Mouse (Mus musculus): ENCODE data around the gene Rgl1. TPM values are rescaled to one million over a fixed set of nuclear protein-coding genes. Genes with fewer than 3 reads are reported as not detected.
"Not testable (repeated sequence)": the region's sequence is repeated elsewhere in the genome, so short reads cannot be mapped to it uniquely, and the experiment has no call there.

Rgl1 gene
- polyA plus RNA-seq, 1 experiment from 2014 or later = 48.3 TPM

GRCm38 (mm10) chr1:152788121-152788660 is 22.0 kb upstream of the Rgl1 start:
- Histone ChIP-seq H3K4me2 (ENCODE audit: low read depth, low read length) (no peak overlapping the region), H3K9me3 (replicated peaks; ENCODE audit: control insufficient read depth, low read length) (no peaks in the 10 kb centered on the region), H3K36me3 (ENCODE audit: control insufficient read depth, insufficient read depth, low read length) (no peaks in the 10 kb centered on the region), H3K27me3 (ENCODE audit: control insufficient read depth, insufficient read depth, low read length) (no peaks in the 10 kb centered on the region), H3K9ac (ENCODE audit: low read length) (no peak overlapping the region), H3K27ac (ENCODE audit: low read length) (no peak overlapping the region), H3K4me3 (replicated peaks; ENCODE audit: low read length) (no peak overlapping the region), H3K4me1 (ENCODE audit: control insufficient read depth, insufficient read depth, low read length) (peaks cover 4% of the 10 kb centered on the region; the same call in 1 of the 2 replicates)
- WGBS = 39% methylated on average over 4 of the region's 4 CpGs
- ATAC-seq (ENCODE audit: insufficient read depth, low FRiP score) = no peak

DNA sequence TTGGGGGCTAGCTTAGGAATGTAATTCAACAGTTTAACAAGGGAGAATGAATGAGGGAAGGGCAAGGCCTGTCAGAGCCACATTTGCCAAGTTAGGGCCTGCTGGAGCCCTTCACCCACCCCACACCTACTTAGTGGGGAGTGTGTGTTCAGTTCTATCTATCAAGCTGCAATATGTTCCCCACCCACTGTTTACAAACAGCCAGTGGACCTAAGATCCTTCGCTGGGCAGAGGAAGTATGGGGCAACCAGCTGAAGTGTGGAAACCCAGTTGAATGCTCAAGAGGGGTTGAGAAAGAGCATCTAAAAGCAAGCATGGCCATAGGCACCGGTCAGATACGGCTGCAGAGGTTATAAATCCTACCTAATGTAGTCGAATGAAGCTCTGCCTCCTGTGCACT is 20.8 kb upstream of the Rgl1 start:
- no peak overlapping the region for H3K4me2 ChIP-seq (ENCODE audit: low read depth, low read length)
- no peaks in the 10 kb centered on the region for H3K27me3 ChIP-seq (ENCODE audit: control insufficient read depth, insufficient read depth, low read length)
- no peak for ATAC-seq (ENCODE audit: insufficient read depth, low FRiP score)
- H3K9ac ChIP-seq (ENCODE audit: low read length) = no peak overlapping the region
- H3K4me1 ChIP-seq (ENCODE audit: control insufficient read depth, insufficient read depth, low read length) = peaks cover 4% of the 10 kb centered on the region; the same call in 1 of the 2 replicates
- 82% methylated on average over 4 of the region's 4 CpGs for WGBS
- no peaks in the 10 kb centered on the region for H3K9me3 ChIP-seq (replicated peaks; ENCODE audit: control insufficient read depth, low read length)
- no peak overlapping the region for H3K4me3 ChIP-seq (replicated peaks; ENCODE audit: low read length)
- H3K27ac ChIP-seq (ENCODE audit: low read length) = no peak overlapping the region
- no peaks in the 10 kb centered on the region for H3K36me3 ChIP-seq (ENCODE audit: control insufficient read depth, insufficient read depth, low read length)

- WGBS = 72% methylated on average over 3 of the region's 3 CpGs
- not testable (repeated sequence) for H3K27me3 ChIP-seq (ENCODE audit: control insufficient read depth, insufficient read depth, low read length); H3K4me2 ChIP-seq (ENCODE audit: low read depth, low read length); ATAC-seq (ENCODE audit: insufficient read depth, low FRiP score); H3K9ac ChIP-seq (ENCODE audit: low read length); H3K9me3 ChIP-seq (replicated peaks; ENCODE audit: control insufficient read depth, low read length); H3K4me3 ChIP-seq (replicated peaks; ENCODE audit: low read length); H3K36me3 ChIP-seq (ENCODE audit: control insufficient read depth, insufficient read depth, low read length); H3K4me1 ChIP-seq (ENCODE audit: control insufficient read depth, insufficient read depth, low read length); H3K27ac ChIP-seq (ENCODE audit: low read length)
Measured at GRCm38 (mm10) chr1:152785446-152785845, 19.3 kb upstream of the Rgl1 start.

DNA sequence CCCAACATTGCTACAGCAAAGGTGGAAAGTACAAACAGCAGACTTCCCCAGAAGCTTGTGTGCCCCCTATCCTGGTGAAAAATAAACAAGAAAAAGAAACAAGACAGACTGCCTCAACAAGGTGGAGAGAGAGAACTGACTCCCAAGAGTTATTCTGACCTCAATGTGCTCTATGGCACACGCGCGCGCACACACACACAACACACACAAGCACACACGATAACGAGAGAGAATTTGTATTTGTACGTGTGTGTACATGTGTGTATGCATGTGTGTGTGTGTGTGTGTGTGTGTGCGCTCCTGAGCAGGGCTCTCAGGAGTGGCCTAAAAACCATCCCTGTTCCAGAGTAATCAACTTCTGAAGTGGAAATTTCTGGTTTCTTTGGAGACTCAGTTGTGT is 18.5 kb upstream of the Rgl1 start:
- Histone ChIP-seq H3K36me3 (ENCODE audit: control insufficient read depth, insufficient read depth, low read length) (no peaks in the 10 kb centered on the region), H3K4me3 (replicated peaks; ENCODE audit: low read length) (no peak overlapping the region), H3K9me3 (replicated peaks; ENCODE audit: control insufficient read depth, low read length) (no peaks in the 10 kb centered on the region), H3K4me1 (ENCODE audit: control insufficient read depth, insufficient read depth, low read length) (no peaks in the 10 kb centered on the region), H3K27me3 (ENCODE audit: control insufficient read depth, insufficient read depth, low read length) (no peaks in the 10 kb centered on the region), H3K4me2 (ENCODE audit: low read depth, low read length) (no peak overlapping the region), H3K27ac (ENCODE audit: low read length) (no peak overlapping the region), H3K9ac (ENCODE audit: low read length) (no peak overlapping the region)
- 93% methylated on average over 8 of the region's 8 CpGs for WGBS
- no peak for ATAC-seq (ENCODE audit: insufficient read depth, low FRiP score)

DNA sequence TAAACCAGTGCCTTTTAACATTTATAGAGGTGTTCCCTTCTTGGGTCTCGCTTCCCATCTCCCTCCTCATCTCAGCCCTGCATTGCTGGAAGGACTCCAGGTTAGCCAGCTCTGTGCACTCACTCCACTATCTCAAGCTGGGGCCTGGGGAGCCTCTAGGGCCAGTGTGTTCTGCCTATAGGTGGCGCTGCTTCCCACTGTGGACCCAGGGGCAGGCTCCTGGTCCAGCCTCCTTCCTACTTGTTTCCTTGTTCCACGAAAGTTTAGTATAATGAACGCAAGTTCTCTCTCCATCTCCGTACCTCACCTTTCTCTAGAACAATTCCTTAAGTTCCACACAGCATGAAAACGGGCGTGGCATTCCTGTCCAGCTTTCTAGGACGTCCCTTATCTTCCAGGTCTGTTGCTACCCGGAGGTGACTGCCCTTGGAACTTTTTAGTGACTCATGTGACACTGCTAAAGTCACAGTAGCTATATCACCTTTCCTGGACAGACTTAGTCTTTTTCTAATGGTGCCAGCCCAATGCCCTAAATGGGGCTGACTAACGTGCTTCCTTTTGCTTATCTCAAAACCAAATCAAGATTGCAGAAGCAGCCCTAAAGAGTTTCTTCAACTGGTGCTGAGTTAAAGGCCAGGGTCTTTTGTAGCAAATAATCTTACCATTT is 13.1 kb upstream of the Rgl1 start:
- H3K9ac ChIP-seq (ENCODE audit: low read length) = no peak overlapping the region
- no peaks in the 10 kb centered on the region for H3K27me3 ChIP-seq (ENCODE audit: control insufficient read depth, insufficient read depth, low read length)
- H3K27ac ChIP-seq (ENCODE audit: low read length) = no peak overlapping the region
- H3K4me3 ChIP-seq (replicated peaks; ENCODE audit: low read length) = no peak overlapping the region
- H3K4me1 ChIP-seq (ENCODE audit: control insufficient read depth, insufficient read depth, low read length) = no peaks in the 10 kb centered on the region
- H3K9me3 ChIP-seq (replicated peaks; ENCODE audit: control insufficient read depth, low read length) = no peaks in the 10 kb centered on the region
- ATAC-seq (ENCODE audit: insufficient read depth, low FRiP score) = peak; percentile 80; the same call in 1 of the 2 replicates
- peaks cover 11% of the 10 kb centered on the region for H3K36me3 ChIP-seq (ENCODE audit: control insufficient read depth, insufficient read depth, low read length)
- no peak overlapping the region for H3K4me2 ChIP-seq (ENCODE audit: low read depth, low read length)
- WGBS = 24% methylated on average over 10 of the region's 10 CpGs

DNA sequence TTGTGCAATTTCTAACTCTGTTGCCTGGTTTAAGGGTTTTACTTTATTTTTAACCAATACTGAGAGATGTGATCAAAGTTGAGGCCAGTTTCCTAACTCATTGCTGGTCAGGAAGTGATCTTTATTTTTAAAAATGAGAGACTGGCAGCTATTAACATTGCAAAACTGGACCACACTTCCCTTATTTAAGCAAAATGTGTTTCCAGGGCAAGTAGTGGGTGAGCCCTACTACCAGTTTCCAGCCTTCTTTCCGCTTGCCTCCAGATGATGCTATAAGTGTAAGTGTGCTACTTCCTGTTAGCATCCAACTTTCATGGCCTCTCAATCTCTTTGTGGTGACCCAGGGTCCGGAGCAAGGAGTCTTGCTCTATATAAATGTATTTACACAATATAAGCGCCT is 8.4 kb upstream of the Rgl1 start:
- H3K4me3 ChIP-seq (replicated peaks; ENCODE audit: low read length); H3K27me3 ChIP-seq (ENCODE audit: control insufficient read depth, insufficient read depth, low read length); H3K4me2 ChIP-seq (ENCODE audit: low read depth, low read length); ATAC-seq (ENCODE audit: insufficient read depth, low FRiP score); H3K27ac ChIP-seq (ENCODE audit: low read length); H3K9me3 ChIP-seq (replicated peaks; ENCODE audit: control insufficient read depth, low read length); H3K4me1 ChIP-seq (ENCODE audit: control insufficient read depth, insufficient read depth, low read length); H3K9ac ChIP-seq (ENCODE audit: low read length): not testable (repeated sequence)
- peaks cover 23% of the 10 kb centered on the region for H3K36me3 ChIP-seq (ENCODE audit: control insufficient read depth, insufficient read depth, low read length)
- WGBS = 78% methylated on average over 3 of the region's 3 CpGs

DNA sequence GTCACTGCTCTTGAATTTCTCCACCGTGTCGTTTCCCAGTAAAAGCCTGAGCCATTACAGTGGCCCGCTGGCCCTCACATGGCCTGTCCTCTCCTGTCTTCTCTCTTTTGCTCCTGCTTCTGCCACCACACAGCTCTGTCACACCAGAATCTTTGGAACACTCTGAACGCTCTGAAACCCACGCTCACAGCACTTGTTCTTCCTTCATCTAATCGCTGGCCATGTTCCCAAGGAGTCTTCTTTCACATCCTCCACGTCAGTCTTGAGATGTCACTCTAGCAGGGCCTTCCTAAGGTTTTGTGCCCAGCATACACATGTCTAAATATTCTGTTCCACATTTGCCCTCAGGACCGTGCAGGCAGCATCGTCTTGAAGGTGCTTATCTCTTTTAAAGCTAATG is 4.9 kb upstream of the Rgl1 start:
- H3K4me1 ChIP-seq (ENCODE audit: control insufficient read depth, insufficient read depth, low read length) = 0 out of 2 replicates have a peak, but pooled peaks cover 2% of the 10 kb centered on the region
- H3K36me3 ChIP-seq (ENCODE audit: control insufficient read depth, insufficient read depth, low read length) = peaks cover 19% of the 10 kb centered on the region; the same call in 1 of the 2 replicates
- no peak overlapping the region for H3K9ac ChIP-seq (ENCODE audit: low read length)
- H3K27ac ChIP-seq (ENCODE audit: low read length) = no peak overlapping the region
- H3K27me3 ChIP-seq (ENCODE audit: control insufficient read depth, insufficient read depth, low read length) = no peaks in the 10 kb centered on the region
- no peak overlapping the region for H3K4me2 ChIP-seq (ENCODE audit: low read depth, low read length)
- H3K9me3 ChIP-seq (replicated peaks; ENCODE audit: control insufficient read depth, low read length) = no peaks in the 10 kb centered on the region
- 94% methylated on average over 9 of the region's 9 CpGs for WGBS
- no peak overlapping the region for H3K4me3 ChIP-seq (replicated peaks; ENCODE audit: low read length)
- no peak for ATAC-seq (ENCODE audit: insufficient read depth, low FRiP score)

DNA sequence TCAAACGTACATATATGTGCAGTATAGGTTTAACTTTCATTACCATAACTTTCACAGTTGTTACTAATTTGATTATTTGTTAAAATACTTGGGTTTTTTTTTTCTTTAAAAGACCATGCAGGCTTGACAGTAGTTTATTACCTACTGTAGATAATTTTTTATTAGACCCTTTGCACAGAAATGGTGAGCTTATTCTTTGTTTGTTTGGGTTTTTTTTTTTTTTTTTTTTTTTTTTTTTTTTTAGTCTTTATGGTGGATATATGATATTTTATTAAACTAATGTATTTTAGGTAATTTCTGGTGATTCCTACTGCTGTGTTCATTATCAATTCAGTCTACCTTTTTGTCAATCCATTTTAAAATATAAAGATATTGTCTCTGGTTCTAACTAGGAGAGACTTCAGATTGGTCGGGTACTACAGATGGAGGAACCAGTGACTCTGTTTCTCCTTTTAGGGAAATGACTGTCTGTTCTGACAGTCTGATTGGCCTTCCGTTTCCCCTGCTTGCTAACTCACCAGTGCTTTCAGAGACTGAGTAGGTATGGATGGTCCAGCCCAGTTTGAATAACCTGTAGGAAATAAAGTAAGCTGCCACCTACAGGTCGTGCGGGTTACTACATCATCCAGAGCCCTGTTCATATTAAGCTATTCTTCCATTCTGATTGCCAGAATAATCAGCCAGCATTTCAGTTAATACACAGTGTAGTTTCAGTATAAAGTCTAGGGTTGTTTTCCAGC is 1.8 kb upstream of the Rgl1 start:
- Histone ChIP-seq H3K36me3 (ENCODE audit: control insufficient read depth, insufficient read depth, low read length) (peaks cover 9% of the 10 kb centered on the region; the same call in 1 of the 2 replicates), H3K27ac (ENCODE audit: low read length) (no peak overlapping the region), H3K4me1 (ENCODE audit: control insufficient read depth, insufficient read depth, low read length) (0 out of 2 replicates have a peak, but pooled peaks cover 2% of the 10 kb centered on the region), H3K4me2 (ENCODE audit: low read depth, low read length) (peak overlapping the region; percentile 61), H3K4me3 (replicated peaks; ENCODE audit: low read length) (peak overlapping the region; percentile 97), H3K9ac (ENCODE audit: low read length) (no peak overlapping the region), H3K9me3 (replicated peaks; ENCODE audit: control insufficient read depth, low read length) (no peaks in the 10 kb centered on the region), H3K27me3 (ENCODE audit: control insufficient read depth, insufficient read depth, low read length) (no peaks in the 10 kb centered on the region)
- ATAC-seq (ENCODE audit: insufficient read depth, low FRiP score) = peak; percentile 38
- WGBS = 10% methylated on average over 5 of the region's 5 CpGs

All from stomach, embryonic 16.5 days (tissue).